Mouse (Mus musculus) cerebellum, adult 2 months (tissue): ENCODE measurements around the gene BC051665. TPM values are rescaled to one million over a fixed set of nuclear protein-coding genes. Genes with fewer than 3 reads are reported as not detected.

Experiments used
- DNase-seq, 2 experiments: peaks; one replicate each; pipeline ENCODE4 v3.0.0; 2021
- H3K27ac ChIP-seq: fragments of 200-500 bp; 2 replicates; pipeline ENCODE4 v1.5.1; 2012; ENCODE audit warnings: low read length, control low read depth, inconsistent platforms; ENCODE audit not compliant: insufficient read depth
- H3K27me3 ChIP-seq: fragments of 200-500 bp; 2 replicates; pipeline ENCODE4 v1.6.1; 2012; ENCODE audit warnings: inconsistent platforms, mild to moderate bottlenecking, low read length, moderate library complexity; ENCODE audit not compliant: control insufficient read depth, insufficient read depth
- H3K4me1 ChIP-seq: fragments of 200-500 bp; 2 replicates; pipeline ENCODE4 v1.6.1; 2011; ENCODE audit warnings: low read length; ENCODE audit not compliant: control insufficient read depth, insufficient read depth
- H3K4me3 ChIP-seq: fragments of 200-500 bp; replicated peaks from 2 replicates; pipeline ENCODE3; 2011; ENCODE audit warnings: mild to moderate bottlenecking, low read depth, low read length, control low read depth; ENCODE audit not compliant: insufficient read depth
- CTCF ChIP-seq: fragments of 200-500 bp; IDR thresholded peaks from 2 replicates; pipeline ENCODE4 v1.5.1; 2011; ENCODE audit warnings: low read depth, mild to moderate bottlenecking, control low read depth, low read length, moderate library complexity, borderline replicate concordance; ENCODE audit not compliant: insufficient read depth
- POLR2A ChIP-seq: fragments of 200-500 bp; IDR thresholded peaks from 2 replicates; pipeline ENCODE4 v1.6.1; 2011; ENCODE audit warnings: low read length, control low read depth, borderline replicate concordance; ENCODE audit not compliant: insufficient read depth
- WGBS: fragments of 180-500 bp; shearing (Covaris S2); methylation state at CpG from one replicate; pipeline ENCODE4 v1.1.7; 2018; 5-methylcytosine and 5-hydroxymethylcytosine counted together
- polyA plus RNA-seq: library from polyadenylated mRNA; depleted of rRNA; stranded (reverse); fragments of >200 nt; gene quantifications from 2 replicates; pipeline ENCODE4 v1.2.3, GENCODE M21; 2012; rRNA removed

The BC051665 gene
- polyA plus RNA-seq, 1 experiment, result not detected

GRCm38 (mm10) chr13:60743381-60744077 lies 42.6 kb downstream of the BC051665 start:
- H3K27ac ChIP-seq, result no peak overlapping the region
- DNase-seq, result no peak

DNA sequence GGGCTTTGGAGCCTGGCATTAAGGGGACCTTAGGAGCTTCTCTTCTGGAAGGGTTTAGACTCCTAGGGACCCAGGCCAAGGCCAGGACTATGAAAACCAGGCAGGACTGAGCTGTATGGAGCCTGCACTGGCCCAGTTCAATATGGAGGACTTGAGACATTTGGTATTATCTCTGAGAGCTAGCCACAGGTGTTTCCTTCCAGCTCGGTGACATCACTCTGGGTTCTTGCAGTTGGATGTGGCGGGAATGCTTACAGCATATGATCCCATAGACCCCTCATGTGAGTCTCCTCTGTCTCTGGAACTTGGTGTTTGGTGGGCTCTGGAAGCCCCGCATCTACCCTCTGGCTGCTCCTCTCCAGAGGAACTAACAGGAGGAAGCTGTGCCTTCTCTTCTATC lies 43.6 kb downstream of the BC051665 start:
- Histone ChIP-seq H3K4me1 (no peaks in the 10 kb centered on the region; the same call in 1 of the 2 replicates), H3K27ac (no peak overlapping the region), H3K27me3 (no peaks in the 10 kb centered on the region), H3K4me3 (no peak overlapping the region)
- no peak for DNase-seq
- no peak for TF ChIP-seq POLR2A
- no peak for TF ChIP-seq CTCF
- 85% methylated on average over 3 of the region's 3 CpGs for WGBS

More at GRCm38 (mm10) chr13:60743381-60744077, 42.6 kb downstream of the BC051665 start:
- no peak overlapping the region for H3K4me3 ChIP-seq
- 75% methylated on average over 13 of the region's 13 CpGs for WGBS
- no peak for TF ChIP-seq CTCF
- TF ChIP-seq POLR2A, result no peak
- no peaks in the 10 kb centered on the region for H3K27me3 ChIP-seq
- no peaks in the 10 kb centered on the region; the same call in 1 of the 2 replicates for H3K4me1 ChIP-seq

GRCm38 (mm10) chr13:60740248-60740647 lies 45.9 kb downstream of the BC051665 start:
- no peak overlapping the region for H3K4me3 ChIP-seq
- no peak for DNase-seq
- 95% methylated on average over 6 of the region's 6 CpGs for WGBS
- H3K27ac ChIP-seq, result no peak overlapping the region
- TF ChIP-seq CTCF (no peak), POLR2A (no peak)
- H3K27me3 ChIP-seq, result no peaks in the 10 kb centered on the region
- H3K4me1 ChIP-seq, result peaks cover 6% of the 10 kb centered on the region; the same call in 1 of the 2 replicates

GRCm38 (mm10) chr13:60738429-60738828 lies 47.7 kb downstream of the BC051665 start:
- H3K4me3 ChIP-seq, result no peak overlapping the region
- peak; percentile 55 to 58 for DNase-seq
- peaks cover 6% of the 10 kb centered on the region; the same call in 1 of the 2 replicates for H3K4me1 ChIP-seq
- 6% methylated on average over 9 of the region's 9 CpGs for WGBS
- TF ChIP-seq CTCF, result peak; percentile 76
- no peak for TF ChIP-seq POLR2A
- H3K27ac ChIP-seq, result no peak overlapping the region
- H3K27me3 ChIP-seq, result no peaks in the 10 kb centered on the region

GRCm38 (mm10) chr13:60737632-60738324 lies 48.4 kb downstream of the BC051665 start:
- DNase-seq, result no peak
- Histone ChIP-seq H3K27ac (no peak overlapping the region), H3K27me3 (no peaks in the 10 kb centered on the region), H3K4me1 (peaks cover 6% of the 10 kb centered on the region; the same call in 1 of the 2 replicates), H3K4me3 (no peak overlapping the region)
- 44% methylated on average over 9 of the region's 9 CpGs for WGBS
- no peak for TF ChIP-seq CTCF
- TF ChIP-seq POLR2A, result no peak

- Histone ChIP-seq H3K4me1 (peaks cover 6% of the 10 kb centered on the region; the same call in 1 of the 2 replicates), H3K27me3 (no peaks in the 10 kb centered on the region), H3K27ac (no peak overlapping the region), H3K4me3 (no peak overlapping the region)
- TF ChIP-seq POLR2A, result no peak
- no peak for TF ChIP-seq CTCF
- WGBS, result 84% methylated on average over 13 of the region's 13 CpGs
- DNase-seq, result no peak
Measured at GRCm38 (mm10) chr13:60736421-60737105, 49.6 kb downstream of the BC051665 start.

- peak; percentile 21 to 49 for DNase-seq
- no peak overlapping the region for H3K4me3 ChIP-seq
- peaks cover 6% of the 10 kb centered on the region; the same call in 1 of the 2 replicates for H3K4me1 ChIP-seq
- H3K27me3 ChIP-seq, result no peaks in the 10 kb centered on the region
- no peak overlapping the region for H3K27ac ChIP-seq
- no peak for TF ChIP-seq CTCF
- TF ChIP-seq POLR2A, result no peak
- 18% methylated on average over 9 of the region's 9 CpGs for WGBS
Measured at GRCm38 (mm10) chr13:60735306-60735705, 50.9 kb downstream of the BC051665 start.

Other genes starting within 250 kb of the BC051665 start
- gene Dapk1, start 184.4 kb downstream of the BC051665 start, polyA plus RNA-seq, result 12.8 and 13.6 TPM in 2 replicates
- not detected in 2 replicates for gene Ctsll3, start 16.5 kb upstream of the BC051665 start, polyA plus RNA-seq
- 0.34 TPM in 1 of 2 replicates, not detected in the other for gene 4930486L24Rik, start 78.1 kb upstream of the BC051665 start, polyA plus RNA-seq
- 0.17 TPM in 1 of 2 replicates, not detected in the other for gene Gm49392, start 110.5 kb upstream of the BC051665 start, polyA plus RNA-seq
- gene Ctla2b, start 111.1 kb upstream of the BC051665 start, polyA plus RNA-seq, result 0.90 and 2.0 TPM in 2 replicates
- 0.25 TPM in 1 of 2 replicates, not detected in the other for gene Tpbpb, start 118.5 kb upstream of the BC051665 start, polyA plus RNA-seq
- gene Gm49393, start 149.2 kb upstream of the BC051665 start, polyA plus RNA-seq, result not detected in 2 replicates
- gene Gm49391, start 150.2 kb upstream of the BC051665 start, polyA plus RNA-seq, result 1.1 and 1.8 TPM in 2 replicates
- gene Ctla2a, start 150.3 kb upstream of the BC051665 start, polyA plus RNA-seq, result 10.4 and 11.5 TPM in 2 replicates
- 0.21 and 0.64 TPM in 2 replicates for gene Tpbpa, start 155.6 kb upstream of the BC051665 start, polyA plus RNA-seq
- 0.11 TPM in 1 of 2 replicates, not detected in the other for gene Ctsj, start 219.6 kb upstream of the BC051665 start, polyA plus RNA-seq